Mouse (Mus musculus) small intestine, adult 2 months (tissue): ENCODE data around the gene Dlx1.

Experiments used
- CTCF ChIP-seq: fragments of 200-500 bp; IDR thresholded peaks from 2 replicates; pipeline ENCODE4 v1.5.1; 2012; ENCODE audit warnings: low read depth, mild to moderate bottlenecking, control low read depth, inconsistent platforms, low read length, moderate library complexity, mixed read lengths; ENCODE audit not compliant: insufficient replicate concordance, insufficient read length; ENCODE audit errors: extremely low read depth
- POLR2A ChIP-seq: fragments of 200-500 bp; IDR thresholded peaks from 2 replicates; pipeline ENCODE4 v1.6.1; 2012; ENCODE audit warnings: low read depth, mild to moderate bottlenecking, control low read depth, inconsistent platforms, low read length, moderate library complexity

- TF ChIP-seq CTCF (no peak), POLR2A (no peak)
Observed at GRCm38 (mm10) chr2:71543948-71544347, 16.0 kb downstream of the Dlx1 start.
